Comparison of ENCODE assay signal across 13 mouse cellular contexts in the genomic region with DNA sequence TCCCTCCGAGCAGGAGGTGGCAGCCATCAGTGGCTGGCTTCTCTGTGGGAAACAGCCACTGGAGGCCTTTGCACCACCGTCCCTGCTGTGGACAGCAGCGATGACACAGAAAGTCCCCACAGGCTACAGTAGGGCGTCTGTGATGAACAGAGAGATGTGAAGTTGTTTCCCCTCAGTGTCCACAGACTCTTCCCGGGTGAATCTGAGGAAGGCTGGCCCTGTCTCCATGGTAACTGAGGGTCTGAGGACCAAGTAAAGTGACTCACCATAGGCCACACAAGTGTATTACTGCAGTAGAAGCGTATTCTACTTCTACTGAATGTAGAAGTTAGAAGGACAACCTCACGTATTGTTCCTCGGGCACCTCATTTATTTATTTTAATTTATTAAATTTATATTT. TPM values are rescaled to one million over a fixed set of nuclear protein-coding genes. Genes with fewer than 3 reads are reported as not detected.
DNase-seq lines count a peak whose midpoint lies in the region; ATAC-seq and TF ChIP-seq lines count a peak whose summit lies in the region.
"Had no signal": no experiment of that assay in that cellular context is flagged by ENCODE, and none has a peak within 500 bp of the region (broad histone marks: within the 10 kb centered on the region; RNA-seq: fewer than 3 reads in every experiment).

No protein-coding gene starts in this region.

- H3K4me2 ChIP-seq in forebrain, embryonic 14.5 days (ENCODE audit: low read length) = no peak overlapping the region
- no peak overlapping the region for H3K4me2 ChIP-seq in hindbrain, postnatal 0 days (ENCODE audit: low read depth, low read length)
- H3K4me2 ChIP-seq in neural tube, embryonic 14.5 days (ENCODE audit: low read depth, low read length) = no peak overlapping the region

- H3K27me3 ChIP-seq in forebrain, embryonic 14.5 days (replicated peaks; ENCODE audit: control insufficient read depth, insufficient read depth, low read length) = no peaks in the 10 kb centered on the region
- no peaks in the 10 kb centered on the region for H3K27me3 ChIP-seq in hindbrain, postnatal 0 days (ENCODE audit: insufficient read depth, low read length)
- H3K27me3 ChIP-seq in neural tube, embryonic 14.5 days (ENCODE audit: control insufficient read depth, insufficient read depth, low read length) = no peaks in the 10 kb centered on the region

- peak; percentile 45 for ATAC-seq in forebrain, embryonic 14.5 days
- ATAC-seq in hindbrain, postnatal 0 days = peak; percentile 42
- peak; percentile 38; the same call in 1 of the 2 replicates for ATAC-seq in neural tube, embryonic 14.5 days (ENCODE audit: low read depth)

- TF ChIP-seq POLR2A in brain, embryonic 14.5 days (IDR thresholded peaks at IDR 0.05; ENCODE audit: borderline replicate concordance, extremely low read depth, insufficient read depth, insufficient read length, poor library complexity, severe bottlenecking) = no peak

- WGBS in forebrain, embryonic 14.5 days = 64% methylated on average over 8 of the region's 8 CpGs
- 43% methylated on average over 8 of the region's 8 CpGs for WGBS in hindbrain, postnatal 0 days
- 45% methylated on average over 8 of the region's 8 CpGs for WGBS in neural tube, embryonic 14.5 days

- peak overlapping the region; percentile 63; the same call in 1 of the 2 replicates for H3K27ac ChIP-seq in forebrain, embryonic 14.5 days (ENCODE audit: low read depth, low read length)
- H3K27ac ChIP-seq in hindbrain, postnatal 0 days = no peak overlapping the region
- H3K27ac ChIP-seq in neural tube, embryonic 14.5 days (ENCODE audit: low read depth, low read length) = no peak overlapping the region

- peaks cover 30% of the 10 kb centered on the region for H3K4me1 ChIP-seq in forebrain, embryonic 14.5 days (ENCODE audit: control insufficient read depth, insufficient read depth, low read length)
- peaks cover 21% of the 10 kb centered on the region for H3K4me1 ChIP-seq in hindbrain, postnatal 0 days (ENCODE audit: insufficient read depth, low read length)
- H3K4me1 ChIP-seq in neural tube, embryonic 14.5 days (ENCODE audit: control insufficient read depth, insufficient read depth, low read length) = peaks cover 21% of the 10 kb centered on the region; the same call in 1 of the 2 replicates

- H3K9ac ChIP-seq in forebrain, embryonic 14.5 days (ENCODE audit: low read length) = no peak overlapping the region
- H3K9ac ChIP-seq in hindbrain, postnatal 0 days (replicated peaks; ENCODE audit: low read length) = no peak overlapping the region
- H3K9ac ChIP-seq in neural tube, embryonic 14.5 days (replicated peaks; ENCODE audit: low read depth, low read length) = 0 out of 2 replicates have a peak overlapping the region, but pooled peaks have one; percentile 22

- H3K4me3 ChIP-seq in forebrain, embryonic 14.5 days (ENCODE audit: low read depth, low read length) = no peak overlapping the region
- no peak overlapping the region for H3K4me3 ChIP-seq in hindbrain, postnatal 0 days (ENCODE audit: low read length)
- H3K4me3 ChIP-seq in neural tube, embryonic 14.5 days (ENCODE audit: low read depth, low read length) = no peak overlapping the region
- H3K4me3 ChIP-seq: erythroblast, embryonic 14.5 days had no signal

- TF ChIP-seq CTCF in brain, embryonic 14.5 days (IDR thresholded peaks at IDR 0.05; ENCODE audit: borderline replicate concordance, extremely low read depth, insufficient read depth, insufficient read length) = no peak
- no peak for TF ChIP-seq CTCF in hindbrain, postnatal 0 days (IDR thresholded peaks at IDR 0.05; ENCODE audit: low read depth)

- DNase-seq in brain, embryonic 14.5 days (ENCODE audit: low read depth) = peak; percentile 72
- peak; percentile 59 for DNase-seq in forebrain, embryonic 14.5 days (ENCODE audit: low spot score)
- DNase-seq in hindbrain, postnatal 0 days (ENCODE audit: low spot score) = peak; percentile 51
- DNase-seq in lung, postnatal 14 days = no peak
- no peak for DNase-seq in kidney, postnatal 36 days
- no peak for DNase-seq in ovary, adult 18-20 months (ENCODE audit: low spot score)
- DNase-seq: heart, postnatal 4 days; kidney, adult 9 months; lung, postnatal 4 days; right cerebral cortex, postnatal 14 days; thymus, postnatal 36 days had no signal

- no peaks in the 10 kb centered on the region for H3K36me3 ChIP-seq in forebrain, embryonic 14.5 days (ENCODE audit: control insufficient read depth, insufficient read depth, low read length)
- no peaks in the 10 kb centered on the region for H3K36me3 ChIP-seq in hindbrain, postnatal 0 days (ENCODE audit: insufficient read depth, low read length)
- H3K36me3 ChIP-seq in neural tube, embryonic 14.5 days (ENCODE audit: control insufficient read depth, insufficient read depth, low read length) = no peaks in the 10 kb centered on the region

- no peaks in the 10 kb centered on the region for H3K9me3 ChIP-seq in forebrain, embryonic 14.5 days (replicated peaks; ENCODE audit: control insufficient read depth, low read length)
- no peaks in the 10 kb centered on the region for H3K9me3 ChIP-seq in hindbrain, postnatal 0 days (ENCODE audit: low read length)
- H3K9me3 ChIP-seq in neural tube, embryonic 14.5 days (ENCODE audit: control insufficient read depth, low read length) = no peaks in the 10 kb centered on the region

RNA-seq across cellular contexts. Expression of a gene that starts 27.4 kb away (rescaled TPM):
- 545 and 624 TPM in 2 replicates for polyA plus RNA-seq in brain, embryonic 14.5 days (2012; rRNA removed)
- 2,256 and 2,267 TPM in 2 replicates for polyA plus RNA-seq in forebrain, embryonic 14.5 days (2014; fragmentation: Nextera tagmentation; extraction: Ambion mirVana)
- total RNA-seq in hindbrain, postnatal 0 days (2014; rRNA removed) = 1,139 and 1,416 TPM in 2 replicates
- 4,078 and 4,190 TPM in 2 replicates for polyA plus RNA-seq in hindbrain, postnatal 0 days (2015; fragmentation: Nextera tagmentation; extraction: Ambion mirVana)
- 2,436 and 2,846 TPM in 2 replicates for polyA plus RNA-seq in neural tube, embryonic 14.5 days (2014; fragmentation: Nextera tagmentation; extraction: Ambion mirVana)

Comparison
In these comparisons a context has a peak if more than half of its experiments do, and no peak if none do; other contexts are left out.
1. DNase-seq: peak in brain, embryonic 14.5 days (single experiment), forebrain, embryonic 14.5 days (single experiment) and hindbrain, postnatal 0 days (single experiment); none in lung, postnatal 14 days (single experiment), kidney, postnatal 36 days (0 of 2) and ovary, adult 18-20 months (single experiment).
2. Peak in every context shown above with its lines, with median percentiles within 50 percentile points of each other: ATAC-seq.